Mouse (Mus musculus) cerebellum, adult 2 months (tissue): ENCODE measurements around the gene Etv6. TPM values are rescaled to one million over a fixed set of nuclear protein-coding genes. Genes with fewer than 3 reads are reported as not detected.

Experiments used
- DNase-seq, 2 experiments: peaks; one replicate each; pipeline ENCODE4 v3.0.0; 2021
- H3K27ac ChIP-seq: fragments of 200-500 bp; 2 replicates; pipeline ENCODE4 v1.5.1; 2012; ENCODE audit warnings: low read length, control low read depth, inconsistent platforms; ENCODE audit not compliant: insufficient read depth
- H3K27me3 ChIP-seq: fragments of 200-500 bp; 2 replicates; pipeline ENCODE4 v1.6.1; 2012; ENCODE audit warnings: inconsistent platforms, mild to moderate bottlenecking, low read length, moderate library complexity; ENCODE audit not compliant: control insufficient read depth, insufficient read depth
- H3K4me1 ChIP-seq: fragments of 200-500 bp; 2 replicates; pipeline ENCODE4 v1.6.1; 2011; ENCODE audit warnings: low read length; ENCODE audit not compliant: control insufficient read depth, insufficient read depth
- H3K4me3 ChIP-seq: fragments of 200-500 bp; replicated peaks from 2 replicates; pipeline ENCODE3; 2011; ENCODE audit warnings: mild to moderate bottlenecking, low read depth, low read length, control low read depth; ENCODE audit not compliant: insufficient read depth
- CTCF ChIP-seq: fragments of 200-500 bp; IDR thresholded peaks from 2 replicates; pipeline ENCODE4 v1.5.1; 2011; ENCODE audit warnings: low read depth, mild to moderate bottlenecking, control low read depth, low read length, moderate library complexity, borderline replicate concordance; ENCODE audit not compliant: insufficient read depth
- POLR2A ChIP-seq: fragments of 200-500 bp; IDR thresholded peaks from 2 replicates; pipeline ENCODE4 v1.6.1; 2011; ENCODE audit warnings: low read length, control low read depth, borderline replicate concordance; ENCODE audit not compliant: insufficient read depth
- WGBS: fragments of 180-500 bp; shearing (Covaris S2); methylation state at CpG from one replicate; pipeline ENCODE4 v1.1.7; 2018; 5-methylcytosine and 5-hydroxymethylcytosine counted together
- polyA plus RNA-seq: library from polyadenylated mRNA; depleted of rRNA; stranded (reverse); fragments of >200 nt; gene quantifications from 2 replicates; pipeline ENCODE4 v1.2.3, GENCODE M21; 2012

Etv6 gene
- polyA plus RNA-seq, 1 experiment, result 8.9 TPM

DNA sequence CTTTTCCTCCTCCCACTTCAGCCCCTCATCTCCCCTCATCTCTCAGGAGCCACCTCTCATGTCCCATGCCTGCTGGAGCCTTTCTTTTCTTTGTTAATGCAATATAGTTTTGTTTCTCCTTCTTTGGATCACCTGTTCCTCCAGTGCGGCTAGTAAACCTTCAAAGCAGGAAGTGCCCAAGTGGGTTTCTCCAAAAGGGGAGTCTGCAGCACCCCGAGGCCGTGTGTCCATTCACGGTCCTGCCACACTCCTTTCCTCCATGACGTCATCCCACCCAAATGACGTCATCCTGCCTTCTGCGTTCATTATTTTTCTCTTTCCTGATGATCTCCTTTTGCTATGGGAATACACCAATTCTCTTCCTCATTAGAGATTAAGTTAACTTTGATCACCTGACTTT, 20.1 kb downstream of the Etv6 start:
- TF ChIP-seq POLR2A, result no peak
- no peak for TF ChIP-seq CTCF
- no peak for DNase-seq
- no peak overlapping the region for H3K4me3 ChIP-seq
- peaks cover 5% of the 10 kb centered on the region for H3K4me1 ChIP-seq
- 88% methylated on average over 7 of the region's 7 CpGs for WGBS
- H3K27me3 ChIP-seq, result no peaks in the 10 kb centered on the region
- H3K27ac ChIP-seq, result no peak overlapping the region

DNA sequence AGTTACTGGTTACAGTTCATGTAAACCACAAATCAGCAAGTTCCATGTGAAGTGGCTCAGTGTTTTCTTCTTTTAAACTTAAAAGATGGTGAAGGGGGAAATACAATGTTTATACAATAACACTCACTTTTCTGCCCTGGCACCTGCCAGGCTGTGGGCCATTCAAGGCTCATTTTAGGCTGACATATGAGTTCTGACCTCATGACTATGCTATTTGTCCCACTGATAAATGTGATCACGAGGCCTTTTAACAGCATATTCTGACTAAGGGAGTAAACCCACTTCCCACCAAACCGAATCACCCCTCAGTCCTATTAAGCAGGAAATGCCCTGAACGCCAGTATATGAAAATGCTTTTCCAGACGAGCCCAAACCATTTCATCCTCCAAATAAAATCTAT, 23.0 kb downstream of the Etv6 start:
- no peak overlapping the region for H3K4me3 ChIP-seq
- WGBS, result 70% methylated on average over 4 of the region's 4 CpGs
- no peak for DNase-seq
- no peak overlapping the region for H3K27ac ChIP-seq
- TF ChIP-seq POLR2A (no peak), CTCF (no peak)
- H3K4me1 ChIP-seq, result peaks cover 8% of the 10 kb centered on the region
- H3K27me3 ChIP-seq, result no peaks in the 10 kb centered on the region

DNA sequence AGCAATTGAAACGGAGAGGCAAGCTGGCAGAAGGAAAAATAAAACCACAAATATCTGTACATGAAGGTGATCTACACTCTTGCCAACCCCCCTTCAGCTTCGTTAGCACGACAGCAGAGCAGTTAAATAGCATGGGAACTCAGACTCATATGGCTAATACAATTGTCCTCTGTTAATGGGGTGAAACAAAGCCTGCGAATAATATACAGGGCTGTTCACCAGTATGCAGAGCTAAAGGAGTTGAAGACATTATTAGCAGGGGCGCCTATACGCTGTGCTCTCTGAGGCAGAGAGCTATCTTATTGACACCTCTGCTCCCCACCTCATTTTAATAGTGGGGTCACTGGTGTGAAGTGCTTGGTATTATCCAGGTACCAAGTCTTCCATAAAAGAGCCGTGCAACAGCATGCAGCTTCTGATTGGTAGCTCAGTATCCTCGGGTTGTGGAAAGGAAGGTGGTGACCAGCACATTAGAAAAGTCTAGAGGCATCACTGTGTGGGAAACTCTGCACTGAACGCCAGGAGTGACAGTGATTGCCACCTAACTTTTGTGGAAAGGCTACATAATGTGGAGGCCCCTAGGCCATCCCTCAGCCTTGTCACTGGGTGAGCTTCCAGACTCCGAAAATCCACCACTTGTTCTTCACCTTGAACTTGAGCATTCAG, 23.5 kb downstream of the Etv6 start:
- Histone ChIP-seq H3K27ac (no peak overlapping the region), H3K4me3 (no peak overlapping the region), H3K4me1 (peaks cover 3% of the 10 kb centered on the region), H3K27me3 (no peaks in the 10 kb centered on the region)
- DNase-seq, result no peak
- no peak for TF ChIP-seq CTCF
- TF ChIP-seq POLR2A, result no peak
- 60% methylated on average over 10 of the region's 10 CpGs for WGBS

DNA sequence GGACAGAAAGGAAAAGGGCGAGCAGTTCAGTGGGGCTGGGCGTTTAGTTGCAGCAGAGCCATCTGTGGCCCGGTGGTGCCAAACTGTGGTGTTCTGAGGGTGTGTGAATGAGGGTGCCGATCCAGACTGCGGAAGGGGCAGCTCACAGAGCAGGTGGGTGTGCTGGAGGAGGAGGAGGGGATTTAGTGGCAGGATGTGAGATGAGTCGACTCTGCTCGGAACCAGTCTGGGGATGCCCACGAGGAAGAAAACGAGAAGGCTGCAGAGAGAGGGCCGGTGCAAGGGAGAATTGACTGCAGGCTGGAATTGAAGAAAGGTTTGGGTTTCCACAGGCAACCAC, 24.0 kb downstream of the Etv6 start:
- no peaks in the 10 kb centered on the region for H3K27me3 ChIP-seq
- no peak overlapping the region for H3K4me3 ChIP-seq
- TF ChIP-seq CTCF (no peak), POLR2A (no peak)
- no peak overlapping the region for H3K27ac ChIP-seq
- no peak for DNase-seq
- 45% methylated on average over 10 of the region's 10 CpGs for WGBS
- H3K4me1 ChIP-seq, result peaks cover 3% of the 10 kb centered on the region

DNA sequence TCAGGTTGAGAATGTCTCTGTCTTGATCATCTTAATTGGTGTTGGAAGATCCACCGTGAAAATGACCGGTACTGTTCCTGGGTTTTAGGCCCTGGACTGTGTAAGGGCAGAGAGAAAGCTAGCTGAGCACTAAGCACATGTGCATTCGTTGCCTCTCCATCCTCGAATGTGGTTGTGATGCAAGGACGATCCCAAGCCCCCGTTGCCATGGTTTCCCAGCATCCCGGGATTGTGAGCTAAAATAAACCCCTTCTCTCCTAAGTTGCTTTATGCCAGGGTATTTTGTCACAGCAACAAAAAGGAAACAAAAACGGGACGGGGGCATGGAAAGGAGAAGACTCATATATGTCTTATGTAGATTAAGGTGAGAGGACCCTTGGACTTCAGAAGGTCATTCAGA, 24.5 kb downstream of the Etv6 start:
- Histone ChIP-seq H3K4me3 (no peak overlapping the region), H3K27ac (no peak overlapping the region), H3K4me1 (peaks cover 3% of the 10 kb centered on the region), H3K27me3 (no peaks in the 10 kb centered on the region)
- no peak for TF ChIP-seq POLR2A
- no peak for TF ChIP-seq CTCF
- DNase-seq, result no peak
- WGBS, result 85% methylated on average over 9 of the region's 9 CpGs

DNA sequence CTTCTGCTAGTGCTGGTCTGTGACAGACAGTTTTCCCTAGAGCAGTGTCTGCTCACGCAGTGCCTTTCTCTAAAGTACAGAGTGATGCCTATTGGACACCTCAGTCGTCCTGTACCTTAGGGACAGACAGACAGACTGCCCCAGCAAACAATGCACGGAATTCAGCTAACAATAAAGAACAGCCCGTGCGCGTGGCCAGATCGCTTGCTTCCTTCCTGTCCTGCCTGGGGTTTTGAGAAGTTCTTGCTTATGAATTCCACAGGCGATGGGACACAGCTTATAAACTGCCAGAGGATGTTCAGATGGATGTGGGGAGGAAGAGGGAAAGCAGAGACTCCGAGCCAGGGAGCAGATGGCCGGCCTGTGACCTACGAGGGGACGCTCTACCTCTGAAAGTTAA, 25.3 kb downstream of the Etv6 start:
- H3K4me1 ChIP-seq, result peaks cover 3% of the 10 kb centered on the region
- H3K27ac ChIP-seq, result no peak overlapping the region
- no peak for DNase-seq
- H3K27me3 ChIP-seq, result no peaks in the 10 kb centered on the region
- 65% methylated on average over 12 of the region's 12 CpGs for WGBS
- no peak overlapping the region for H3K4me3 ChIP-seq
- no peak for TF ChIP-seq POLR2A
- no peak for TF ChIP-seq CTCF

DNA sequence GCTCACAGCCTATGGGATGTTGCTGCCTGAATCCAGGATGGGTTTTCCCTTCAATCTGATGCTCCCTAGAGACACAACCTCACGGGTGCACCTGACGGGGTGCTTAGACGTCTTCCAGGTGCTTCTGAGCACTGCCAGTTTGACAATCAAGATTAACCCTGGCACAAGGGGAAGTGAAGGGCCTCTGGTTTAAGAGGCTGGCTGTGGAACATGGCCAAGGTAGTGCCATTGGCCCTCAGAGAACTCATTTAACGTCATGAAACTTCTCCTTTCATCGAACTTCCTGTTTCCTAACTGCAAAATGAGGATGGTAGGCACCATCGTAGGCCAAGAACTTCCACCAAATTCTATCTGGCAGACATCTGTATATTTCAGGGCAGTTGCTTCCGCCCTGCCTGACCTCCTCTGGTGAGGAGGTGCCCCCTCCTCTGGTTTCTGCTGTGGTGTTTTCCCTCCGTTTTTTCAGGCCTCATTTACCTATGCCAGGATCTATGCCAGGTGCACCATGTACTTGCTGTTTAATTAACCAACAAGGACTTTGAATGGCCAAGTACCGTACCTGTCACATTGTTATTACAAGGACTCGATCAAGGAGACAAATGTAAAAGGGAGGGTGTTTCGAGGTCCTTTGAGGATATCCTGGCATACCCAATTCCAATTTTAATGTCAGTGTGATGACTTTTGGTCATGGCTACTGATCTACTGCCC, 29.7 kb downstream of the Etv6 start:
- 81% methylated on average over 11 of the region's 11 CpGs for WGBS
- H3K27ac ChIP-seq, result no peak overlapping the region
- no peak overlapping the region for H3K4me3 ChIP-seq
- DNase-seq, result no peak
- no peaks in the 10 kb centered on the region for H3K27me3 ChIP-seq
- TF ChIP-seq CTCF (no peak), POLR2A (no peak)
- H3K4me1 ChIP-seq, result peaks cover 3% of the 10 kb centered on the region

DNA sequence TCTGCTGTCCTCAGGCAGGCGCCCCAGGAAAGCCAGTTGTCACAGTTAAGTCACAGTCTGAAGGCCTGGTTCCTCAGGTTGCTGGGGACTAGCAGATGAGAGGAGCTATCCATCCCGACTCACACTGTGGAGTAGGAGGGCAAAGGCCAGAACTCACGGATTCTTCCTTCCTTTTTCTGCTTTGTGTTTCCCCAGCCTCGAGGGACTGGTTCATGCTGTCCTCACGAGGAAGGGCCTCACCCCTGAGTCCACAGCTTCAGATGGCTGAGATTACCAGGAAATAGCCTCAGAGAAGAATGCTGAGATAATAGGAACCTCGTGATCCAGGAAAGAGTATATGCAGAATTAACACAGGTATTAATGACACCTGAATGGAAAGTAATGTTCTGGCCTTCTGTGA, 30.6 kb downstream of the Etv6 start:
- DNase-seq, result no peak
- Histone ChIP-seq H3K27me3 (no peaks in the 10 kb centered on the region), H3K27ac (no peak overlapping the region), H3K4me1 (no peaks in the 10 kb centered on the region), H3K4me3 (no peak overlapping the region)
- WGBS, result 70% methylated on average over 6 of the region's 6 CpGs
- TF ChIP-seq CTCF (no peak), POLR2A (no peak)
